Mouse (Mus musculus) layer of hippocampus, postnatal 25 days (tissue): ENCODE measurements around the gene Fbxl5. TPM values are rescaled to one million over a fixed set of nuclear protein-coding genes. Genes with fewer than 3 reads are reported as not detected.

Experiments
- DNase-seq, 2 experiments: peaks; one replicate each; pipeline ENCODE4 v3.0.0; 2022; ENCODE audit warnings: mixed read lengths in 2 of 2, low spot score in 1 of 2; ENCODE audit errors: extremely low spot score in 1 of 2
- total RNA-seq, 2 experiments: library from RNA; stranded (reverse); gene quantifications; 2 replicates each; pipeline ENCODE4 v1.2.3; 2021

Gene Fbxl5
- total RNA-seq, 2 experiments from 2014 or later, result 86.7 to 94.9 TPM

DNA sequence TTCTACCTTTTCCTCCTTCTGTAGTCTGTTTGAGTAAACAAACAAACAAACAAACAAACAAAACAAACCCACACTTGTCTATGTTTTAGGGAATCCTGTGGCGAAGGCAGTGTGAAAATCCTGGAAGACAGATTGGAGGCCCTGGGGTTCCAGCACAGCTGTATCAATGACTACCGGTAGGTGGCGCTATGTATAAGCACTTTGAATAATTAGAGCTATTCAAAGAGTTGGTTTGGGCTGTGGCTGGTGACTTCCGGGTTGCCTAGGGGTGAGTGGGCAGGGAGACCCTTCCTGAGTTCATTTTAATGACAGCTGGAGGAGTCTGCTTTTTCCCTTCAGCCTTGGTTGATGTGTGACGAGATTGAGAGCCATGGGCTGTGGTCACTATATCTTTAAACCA, 15.9 kb upstream of the Fbxl5 start:
- peak in 1 of 2 experiments; percentile 62 for DNase-seq

DNA sequence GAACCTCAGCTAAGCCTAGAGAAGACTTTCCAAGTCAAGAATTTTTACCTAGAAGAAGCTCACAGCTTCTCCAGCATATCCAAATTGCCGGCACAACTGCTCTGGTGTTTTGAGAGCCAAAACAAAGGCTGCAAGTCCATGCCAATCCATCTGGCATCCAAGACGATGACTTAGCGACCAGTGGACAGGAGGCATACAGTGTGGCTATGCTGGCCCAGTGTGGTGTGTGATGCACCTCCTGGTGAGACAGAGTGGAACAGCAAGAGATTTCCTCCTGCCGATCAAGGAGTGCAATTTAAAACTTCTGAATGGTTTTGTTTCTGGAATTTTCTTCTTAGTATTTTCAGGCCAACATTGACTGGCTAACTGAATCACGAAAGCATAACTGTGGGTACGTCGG, 15.2 kb upstream of the Fbxl5 start:
- no peak for DNase-seq

DNA sequence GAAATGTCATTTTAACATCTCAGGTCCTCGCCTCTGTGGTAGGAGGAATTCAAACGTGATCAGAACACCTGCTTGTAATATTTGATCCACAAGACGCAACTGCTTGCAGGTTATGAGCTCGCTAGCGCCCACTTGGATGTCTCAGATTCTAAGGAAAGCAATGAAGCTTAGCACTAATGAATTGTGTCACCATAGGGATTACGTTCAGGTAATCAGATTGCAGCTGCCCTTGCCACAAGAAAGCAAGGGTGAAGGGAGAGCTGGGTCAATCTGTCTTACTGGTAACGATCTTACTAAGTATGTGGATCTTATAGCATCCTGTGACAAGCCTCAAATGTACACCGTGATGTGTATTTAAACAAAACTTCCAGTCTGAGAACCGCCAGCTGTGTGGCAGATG, 5.9 kb upstream of the Fbxl5 start:
- no peak for DNase-seq

GRCm38 (mm10) chr5:43826883-43827282, 5.4 kb upstream of the Fbxl5 start:
- DNase-seq, result no peak

- no peak for DNase-seq
Observed at GRCm38 (mm10) chr5:43824580-43824979, 3.1 kb upstream of the Fbxl5 start.

DNA sequence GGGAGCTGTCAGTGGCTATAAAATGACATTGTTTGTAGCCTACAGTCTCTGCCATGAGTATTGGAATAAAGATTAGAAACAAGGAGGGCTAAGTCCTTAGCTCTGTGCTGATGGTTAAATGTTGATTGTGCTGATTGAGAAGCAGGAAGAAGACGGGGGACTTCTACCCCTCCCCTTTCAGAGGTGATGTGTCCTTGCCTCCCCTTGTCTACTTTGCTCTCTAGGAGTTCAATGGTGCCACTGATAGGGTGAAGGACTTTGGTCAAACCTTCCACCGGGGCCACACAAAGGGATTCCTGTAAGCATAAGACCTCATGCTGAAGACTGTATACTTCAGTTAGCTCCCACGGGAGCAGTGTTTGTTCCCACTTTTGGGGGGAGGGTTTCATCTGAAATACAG, 1.4 kb upstream of the Fbxl5 start:
- no peak for DNase-seq

GRCm38 (mm10) chr5:43822199-43822598, 761 bp upstream of the Fbxl5 start:
- no peak for DNase-seq

- DNase-seq, result no peak
Observed at GRCm38 (mm10) chr5:43820785-43821184, 653 bp downstream of the Fbxl5 start.

GRCm38 (mm10) chr5:43818695-43819094, 2.7 kb downstream of the Fbxl5 start, which contains the start of gene Bst1:
TSS of gene Bst1 (plus strand) at chr5:43818885.
- DNase-seq, result no peak

DNA sequence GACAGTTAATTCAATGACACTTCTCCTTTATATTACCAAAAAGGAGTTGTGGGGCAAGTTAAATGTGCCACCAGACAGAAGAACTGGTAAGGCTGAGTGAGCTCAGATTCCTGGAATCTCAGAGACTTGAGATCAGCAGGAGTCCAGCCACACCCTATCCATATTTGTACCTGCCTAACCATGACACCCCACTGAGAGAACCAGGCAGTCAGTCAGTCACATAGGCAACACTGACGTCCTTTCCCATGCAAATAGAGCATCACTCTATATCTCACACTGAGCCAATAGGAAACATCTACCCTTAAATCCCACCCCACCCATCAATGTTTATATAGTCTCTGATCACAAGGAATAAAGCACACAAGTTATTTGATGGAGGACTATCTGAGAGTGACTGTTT, 5.7 kb downstream of the Fbxl5 start:
- DNase-seq, result no peak

DNA sequence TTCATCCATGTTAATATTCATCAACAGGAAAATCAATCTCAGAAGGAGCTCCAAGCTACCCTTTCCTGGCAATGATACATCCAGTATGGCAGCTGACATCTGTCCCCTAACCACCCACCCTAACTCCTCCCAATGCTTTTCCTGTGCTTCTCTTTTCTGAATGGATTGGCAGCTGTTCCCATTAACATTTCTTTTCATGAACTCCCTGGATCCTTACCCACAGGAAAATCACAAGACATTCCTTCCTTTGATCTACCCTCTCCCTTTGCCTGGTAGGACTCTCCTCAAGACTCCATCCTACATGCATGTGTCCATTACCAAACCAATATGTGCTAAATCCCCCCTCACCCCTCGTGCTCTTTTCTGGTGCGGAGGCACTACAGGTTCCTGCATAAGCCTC, 6.9 kb downstream of the Fbxl5 start:
- no peak for DNase-seq

- no peak for DNase-seq
Observed at GRCm38 (mm10) chr5:43810427-43811062, 10.9 kb downstream of the Fbxl5 start.

- peak; percentile 68 to 72 for DNase-seq
Observed at GRCm38 (mm10) chr5:43807744-43808696, 13.4 kb downstream of the Fbxl5 start.

GRCm38 (mm10) chr5:43806914-43807313, 14.5 kb downstream of the Fbxl5 start:
- no peak for DNase-seq

GRCm38 (mm10) chr5:43806340-43806739, 15.1 kb downstream of the Fbxl5 start:
- DNase-seq, result no peak

DNA sequence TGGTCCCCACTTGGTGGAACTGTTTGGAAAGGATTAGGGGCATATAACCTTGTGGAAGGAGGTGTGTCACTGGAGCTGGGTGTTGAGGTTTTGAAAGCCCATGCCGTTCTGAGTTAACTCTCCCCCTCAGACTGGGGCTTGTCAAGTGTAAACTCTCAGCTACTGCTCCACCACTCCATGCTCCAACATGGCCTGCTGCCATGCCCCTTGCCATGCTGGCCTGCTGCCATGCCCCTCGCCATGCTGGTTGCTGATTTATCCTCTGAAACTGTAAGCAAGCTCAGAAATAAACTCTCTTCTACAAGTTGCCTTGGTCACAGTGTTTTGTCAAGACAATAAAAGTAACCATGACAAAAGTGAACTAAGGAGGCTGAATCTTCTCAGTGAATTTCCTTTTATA, 16.0 kb downstream of the Fbxl5 start:
- no peak for DNase-seq

DNA sequence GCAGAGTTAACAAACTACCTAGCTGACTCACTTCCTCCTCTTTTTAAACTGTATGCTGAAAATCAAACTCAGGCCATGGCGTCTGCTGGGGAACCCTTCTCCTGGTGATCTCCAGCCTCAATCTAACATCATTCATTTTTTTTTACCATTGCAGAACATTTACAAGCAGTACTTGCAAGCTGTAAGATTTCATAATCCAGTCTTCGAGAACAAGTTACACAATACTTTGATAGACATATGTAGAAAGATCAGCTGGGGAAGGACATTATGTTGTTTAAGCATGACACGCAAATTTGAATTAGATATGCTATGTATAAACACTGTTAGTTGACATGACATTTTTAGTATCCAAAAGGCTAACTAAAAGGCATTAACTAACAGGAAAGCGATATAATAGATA, 19.6 kb downstream of the Fbxl5 start:
- DNase-seq, result no peak

DNA sequence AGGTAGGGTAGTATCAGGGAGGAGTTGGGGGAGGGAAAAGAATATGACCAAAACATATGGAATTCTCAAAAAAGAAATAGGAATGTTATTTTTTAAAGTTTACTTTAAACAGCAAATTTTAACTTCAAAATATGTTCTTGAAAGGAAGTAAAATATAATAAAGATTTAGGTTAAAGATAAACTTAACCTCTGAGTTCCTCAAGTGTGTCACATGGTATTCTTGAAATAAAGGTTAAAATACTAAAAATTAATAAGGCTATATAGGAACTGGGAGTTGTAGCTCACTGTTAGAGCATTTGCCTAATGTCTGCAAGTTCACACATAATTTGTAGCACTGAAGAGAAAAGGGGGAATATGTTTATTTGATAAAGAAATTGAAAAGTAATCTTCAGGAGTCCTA, 20.2 kb downstream of the Fbxl5 start:
- no peak for DNase-seq

DNA sequence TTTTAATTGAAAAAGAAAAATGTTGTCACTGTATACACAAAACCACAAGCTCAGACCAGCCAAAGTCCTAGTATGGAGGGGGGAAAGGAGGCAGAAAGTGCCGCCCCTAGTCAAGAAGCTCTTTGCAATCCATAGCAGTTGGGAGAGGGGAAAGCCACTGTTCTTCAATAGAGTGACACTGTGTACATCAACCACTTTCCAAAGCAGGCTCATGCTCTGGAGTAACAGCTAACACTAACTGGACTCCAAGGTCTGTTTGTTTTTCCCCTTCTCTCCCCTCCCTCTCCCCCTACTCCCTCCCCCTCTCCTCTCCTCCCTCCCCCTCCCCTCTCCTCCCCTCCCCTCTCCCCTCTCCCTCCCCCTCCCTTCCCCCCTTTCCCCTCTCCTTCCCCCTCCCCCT, 20.7 kb downstream of the Fbxl5 start:
- DNase-seq, result no peak

DNA sequence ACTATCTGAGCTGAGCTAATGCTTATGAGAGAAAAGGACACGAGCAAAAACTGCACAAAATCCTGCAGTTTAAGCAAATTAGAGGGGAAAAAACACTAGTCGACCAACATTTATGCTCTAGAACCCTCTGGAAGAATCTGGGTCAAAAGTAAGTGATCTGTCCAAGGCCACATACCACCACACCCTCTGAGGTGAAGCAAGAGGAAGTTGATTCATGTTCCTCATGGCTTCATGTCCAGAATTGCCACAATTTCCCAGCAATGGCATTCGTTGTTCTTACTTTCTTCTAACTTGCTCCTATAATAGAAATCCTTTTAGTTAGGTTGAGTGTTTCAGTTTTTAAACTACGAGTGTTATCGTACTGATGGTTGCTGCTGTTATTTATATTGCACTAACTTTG, 21.9 kb downstream of the Fbxl5 start:
- no peak for DNase-seq

- DNase-seq, result no peak
Observed at GRCm38 (mm10) chr5:43792354-43792753, 29.1 kb downstream of the Fbxl5 start.
